Mouse (Mus musculus) erythroblast, adult 5-6 weeks (primary cell): ENCODE measurements around the gene Ttc6. TPM values are rescaled to one million over a fixed set of nuclear protein-coding genes. Genes with fewer than 3 reads are reported as not detected.

Source experiments
- ATAC-seq: replicated peaks from 2 replicates; pipeline ENCODE4 v1.8.0; 2016; ENCODE audit warnings: moderate number of reproducible peaks, mild to moderate bottlenecking, moderate TSS enrichment, inconsistent platforms; ENCODE audit not compliant: poor library complexity, low FRiP score, severe bottlenecking
- total RNA-seq, 2 experiments: library from RNA; stranded (forward) in 1 of 2; stranded (reverse) in 1 of 2; fragments of 150-400 nt in 1 of 2; fragments of 200-764, 138-1000 nt in 1 of 2; gene quantifications; 2 replicates each; pipeline versions ENCODE4 v1.2.3 to v1.2.4; 2015 to 2017; ENCODE audit warnings: low replicate concordance in 2 of 2

The Ttc6 gene
- total RNA-seq, 2 experiments from 2014 or later, result not detected

GRCm38 (mm10) chr12:57544641-57545370 lies 19.1 kb upstream of the Ttc6 start:
- ATAC-seq, result no peak

- no peak for ATAC-seq
Measured at GRCm38 (mm10) chr12:57545371-57546241, 18.3 kb upstream of the Ttc6 start.

GRCm38 (mm10) chr12:57546415-57547201 lies 17.3 kb upstream of the Ttc6 start, which contains the start of gene Foxa1:
TSS of gene Foxa1 (minus strand) at chr12:57546916.
- no peak for ATAC-seq

GRCm38 (mm10) chr12:57547890-57548289 lies 16.0 kb upstream of the Ttc6 start:
- no peak for ATAC-seq

- ATAC-seq, result no peak
Measured at GRCm38 (mm10) chr12:57548352-57548980, 15.4 kb upstream of the Ttc6 start.

- no peak for ATAC-seq
Measured at GRCm38 (mm10) chr12:57548981-57549666, 14.8 kb upstream of the Ttc6 start.

GRCm38 (mm10) chr12:57549667-57550160 lies 14.2 kb upstream of the Ttc6 start:
- ATAC-seq, result no peak

- no peak for ATAC-seq
Measured at GRCm38 (mm10) chr12:57550181-57550808, 13.6 kb upstream of the Ttc6 start.

GRCm38 (mm10) chr12:57550881-57551280 lies 13.0 kb upstream of the Ttc6 start:
- no peak for ATAC-seq

- no peak for ATAC-seq
Measured at GRCm38 (mm10) chr12:57552286-57552685, 11.6 kb upstream of the Ttc6 start.

GRCm38 (mm10) chr12:57554091-57554490 lies 9.8 kb upstream of the Ttc6 start:
- no peak for ATAC-seq

GRCm38 (mm10) chr12:57571773-57572172 lies 7.9 kb downstream of the Ttc6 start:
- no peak for ATAC-seq

GRCm38 (mm10) chr12:57572415-57572814 lies 8.5 kb downstream of the Ttc6 start:
- ATAC-seq, result no peak

GRCm38 (mm10) chr12:57575931-57576628 lies 12.2 kb downstream of the Ttc6 start:
- ATAC-seq, result no peak

- ATAC-seq, result no peak
Measured at GRCm38 (mm10) chr12:57607624-57608023, 43.7 kb downstream of the Ttc6 start.

- ATAC-seq, result no peak
Measured at GRCm38 (mm10) chr12:57615137-57615536, 51.2 kb downstream of the Ttc6 start.

GRCm38 (mm10) chr12:57622030-57622429 lies 58.1 kb downstream of the Ttc6 start:
- ATAC-seq, result no peak

- ATAC-seq, result no peak
Measured at GRCm38 (mm10) chr12:57623264-57623663, 59.4 kb downstream of the Ttc6 start.
